Mouse (Mus musculus): ENCODE data around the gene Scrn1. TPM values are rescaled to one million over a fixed set of nuclear protein-coding genes. Genes with fewer than 3 reads are reported as not detected.

Gene Scrn1
- total RNA-seq, 2 experiments from 2014 or later = 10.3 to 13.0 TPM

Other genes starting within 250 kb of the Scrn1 start
- gene Prr15, start 240.7 kb downstream of the Scrn1 start, total RNA-seq (2021) = 1 to 10 TPM; 1.7 to 2.2 TPM
- gene Wipf3, start 136.9 kb downstream of the Scrn1 start, total RNA-seq (2021) = 10 to 100 TPM; 37.7 to 40.2 TPM
- 1 to 10 TPM; 8.7 to 9.3 TPM for gene Plekha8, start 28.6 kb upstream of the Scrn1 start, total RNA-seq (2021)
- gene Fkbp14, start 30.8 kb upstream of the Scrn1 start, total RNA-seq (2021) = 1 to 10 TPM; 7.4 to 9.4 TPM
- gene Mturn, start 115.1 kb upstream of the Scrn1 start, total RNA-seq (2021) = 10 to 100 TPM; 15.3 to 15.6 TPM

Measured in heart, postnatal 36 days (tissue).